Mouse (Mus musculus) CD4-positive, CD25-positive, alpha-beta regulatory T cell, adult 9 weeks (primary cell): ENCODE measurements around the gene Thg1l. TPM values are rescaled to one million over a fixed set of nuclear protein-coding genes. Genes with fewer than 3 reads are reported as not detected.

Experiments
- polyA plus RNA-seq: library from polyadenylated mRNA; unstranded; fragments of 100-300 nt; shearing (Covaris generic); gene quantifications from one replicate; pipeline ENCODE4 v1.2.1, GENCODE M21; 2017

Gene Thg1l
- 8.4 TPM for polyA plus RNA-seq

DNA sequence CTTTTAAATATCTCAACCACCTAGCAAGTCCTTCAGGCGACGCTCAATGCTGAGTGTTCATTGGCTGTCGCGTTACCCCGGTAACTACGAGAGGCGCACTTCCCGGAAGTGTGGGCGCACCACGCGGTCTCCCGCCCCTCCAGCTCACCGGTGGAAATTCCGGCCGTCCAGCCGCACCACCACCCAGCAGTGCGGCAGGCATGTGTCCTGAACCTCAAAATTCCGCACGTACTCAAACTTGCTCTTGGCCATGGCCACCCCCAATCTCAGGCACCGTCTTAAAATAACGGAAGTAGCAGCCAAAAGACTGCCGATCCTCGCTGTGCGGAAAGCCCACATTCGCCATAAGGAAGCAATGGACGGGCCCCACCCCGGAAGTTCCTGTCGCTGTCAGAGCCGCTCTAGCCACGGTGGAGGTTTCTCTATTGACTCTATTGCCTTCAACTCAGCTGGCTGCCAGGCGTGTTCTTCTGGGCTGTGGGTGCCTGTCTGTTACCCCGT lies at the start of gene Thg1l:
TSS of gene Thg1l (minus strand) at position 368 of the 501 bp plus-strand sequence.

DNA sequence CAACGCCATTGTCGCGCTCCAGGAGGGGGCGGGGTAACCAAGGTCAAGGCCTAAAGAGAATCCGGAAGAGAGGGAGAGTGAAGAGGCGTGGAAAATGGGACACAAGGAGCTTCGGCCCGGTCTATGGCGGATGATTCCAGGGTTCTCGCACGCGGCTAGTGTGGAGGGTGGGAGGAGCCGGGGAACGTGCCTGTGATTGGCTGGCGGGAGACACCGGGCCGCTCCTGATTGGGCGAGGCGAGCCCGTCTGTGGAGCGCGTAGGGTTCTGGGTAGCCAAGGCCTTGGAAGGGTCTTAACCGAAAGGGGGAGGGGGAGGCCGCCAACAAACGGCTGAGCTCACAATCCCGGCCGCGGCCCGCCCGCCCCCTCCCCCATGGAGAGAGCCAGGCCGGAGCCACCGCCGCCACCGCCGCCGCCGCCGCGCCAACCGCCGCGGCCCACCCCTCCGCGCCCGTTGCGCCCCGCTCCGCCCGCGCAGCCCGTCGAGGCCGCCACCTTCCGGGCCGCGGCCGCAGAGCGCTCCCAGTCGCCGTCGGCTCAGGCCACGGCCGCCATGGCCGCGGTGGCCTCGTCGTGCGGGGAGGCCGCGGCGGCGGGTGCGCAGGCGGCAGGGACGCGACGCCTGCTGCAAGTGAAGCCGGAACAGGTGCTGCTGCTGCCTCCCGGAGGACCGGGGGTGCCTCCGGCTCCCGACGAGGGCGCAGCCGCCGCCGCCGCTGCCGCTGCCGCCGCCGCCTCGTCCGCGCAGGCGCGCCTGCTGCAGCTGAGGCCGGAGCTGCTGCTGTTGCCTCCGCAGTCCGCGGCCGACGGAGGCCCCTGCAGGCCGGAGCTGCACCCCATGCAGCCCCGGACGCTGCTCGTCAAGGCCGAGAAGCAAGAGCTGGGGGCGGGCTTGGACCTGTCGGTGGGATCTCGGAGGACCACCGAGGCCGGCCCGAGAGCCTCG lies 24.9 kb upstream of the Thg1l start, which contains the start of gene Sox30:
TSS of gene Sox30 (plus strand) at position 365 of the 947 bp plus-strand sequence.

DNA sequence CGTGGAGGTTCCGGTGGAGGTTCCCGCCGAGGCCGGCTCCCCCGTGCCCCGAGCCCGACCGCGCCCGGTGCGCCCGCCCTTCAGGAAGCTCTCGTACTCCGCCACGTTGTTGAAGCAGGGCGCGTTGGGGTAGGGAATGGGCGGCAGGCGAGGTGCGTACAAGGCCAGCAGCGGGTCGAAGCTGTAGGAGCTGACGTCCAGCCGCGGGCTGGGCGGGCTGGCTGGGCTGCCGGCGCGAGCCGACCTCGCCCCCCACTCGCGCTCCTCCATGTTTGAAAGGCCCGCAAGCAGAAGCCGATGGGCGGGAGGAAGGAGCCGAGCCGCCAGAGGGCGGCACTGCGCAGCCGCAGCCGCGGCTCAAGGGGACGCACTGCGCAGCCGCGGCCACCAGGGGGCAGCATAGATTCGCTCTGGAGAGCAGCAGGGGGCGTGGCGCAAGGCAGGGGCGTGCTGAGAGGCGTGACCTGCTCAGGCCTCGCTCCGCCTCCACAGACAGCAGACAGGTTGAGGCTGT lies 10.6 kb downstream of the Thg1l start, which contains the start of gene Lsm11:
TSS of gene Lsm11 (minus strand) at position 293 of the 514 bp plus-strand sequence.

Other genes starting within 250 kb of the Thg1l start
- gene Clint1, start 103.4 kb downstream of the Thg1l start, polyA plus RNA-seq = 26.8 TPM
- gene Lsm11, start 10.6 kb downstream of the Thg1l start, polyA plus RNA-seq = 1.4 TPM
- gene Sox30, start 24.8 kb upstream of the Thg1l start, polyA plus RNA-seq = not detected
- 12.1 TPM for gene Gm12166, start 96.8 kb upstream of the Thg1l start, polyA plus RNA-seq
- 62.6 TPM for gene Adam19, start 100.5 kb upstream of the Thg1l start, polyA plus RNA-seq
- gene Nipal4, start 211.0 kb upstream of the Thg1l start, polyA plus RNA-seq = 0.24 TPM